Mouse (Mus musculus) brown adipose tissue, adult 24 weeks (tissue): ENCODE measurements around the gene Cyfip1. TPM values are rescaled to one million over a fixed set of nuclear protein-coding genes. Genes with fewer than 3 reads are reported as not detected.

ENCODE experiments used
- H3K27ac ChIP-seq: fragments of 200-500 bp; replicated peaks from 2 replicates; pipeline ENCODE4 v1.5.1; 2012; ENCODE audit warnings: low read depth, mild to moderate bottlenecking, low read length
- H3K4me1 ChIP-seq: fragments of 200-500 bp; 2 replicates; pipeline ENCODE4 v1.6.1; 2012; ENCODE audit warnings: low read length, mixed read lengths; ENCODE audit not compliant: control insufficient read depth, insufficient read depth, insufficient read length
- H3K4me3 ChIP-seq: fragments of 200-500 bp; 2 replicates; pipeline ENCODE4 v1.5.1; 2012; ENCODE audit warnings: low read depth, mild to moderate bottlenecking, low read length, moderate library complexity; ENCODE audit not compliant: insufficient read depth
- polyA plus RNA-seq: library from polyadenylated mRNA; stranded (reverse); fragments of >200 nt; gene quantifications from 2 replicates; pipeline ENCODE4 v1.2.4, GENCODE M21; 2012; ENCODE audit not compliant: missing spikeins, insufficient read depth, insufficient read length

The Cyfip1 gene
- 22.5 and 28.6 TPM in 2 replicates for polyA plus RNA-seq

DNA sequence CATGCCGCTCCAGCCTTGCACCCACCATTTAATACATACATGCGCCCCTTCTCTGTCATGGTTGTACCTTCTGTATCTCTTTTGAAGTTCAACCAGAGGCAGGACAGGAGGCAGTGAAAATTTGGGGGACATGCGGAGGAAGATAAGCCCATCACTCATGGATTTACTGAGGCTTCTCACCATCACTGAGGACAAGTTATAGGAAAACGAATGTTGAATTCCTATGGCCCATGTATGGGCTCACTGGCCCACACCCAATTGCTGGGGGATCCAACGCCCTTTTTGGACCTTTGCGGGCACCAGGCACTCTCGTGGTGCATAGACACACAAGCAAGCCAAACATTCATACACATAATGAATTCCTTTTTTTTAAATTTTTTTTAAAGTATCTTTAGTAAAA, at the start of gene Cyfip1:
TSS of gene Cyfip1 (plus strand) at position 301 of the 400 bp plus-strand sequence.
- H3K4me3 ChIP-seq = peak within 1 kb of the TSS; percentile 97
- H3K27ac ChIP-seq = peak within 1 kb of the TSS; percentile 90
- H3K4me1 ChIP-seq = peaks cover 3% of the 10 kb centered on the region; the same call in 1 of the 2 replicates

DNA sequence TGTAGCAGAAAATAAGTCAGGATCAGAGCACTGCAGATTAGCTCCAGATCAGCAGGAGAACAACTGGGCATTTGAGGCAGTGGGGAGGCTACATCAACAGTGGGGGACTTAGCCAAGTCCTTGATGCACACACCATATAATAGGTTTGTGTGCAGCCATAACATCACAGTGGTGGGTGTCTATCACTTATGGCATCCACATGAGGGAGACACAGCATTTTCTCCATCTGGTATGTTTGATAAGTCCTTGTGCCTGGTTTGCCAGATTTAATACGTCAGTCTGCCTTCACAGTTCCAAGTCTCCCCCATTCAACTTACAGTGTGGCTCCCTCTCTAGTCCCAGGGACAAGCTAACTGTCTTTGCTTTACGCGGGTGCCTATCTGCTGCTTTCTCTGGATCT, 49.3 kb upstream of the Cyfip1 start:
- Histone ChIP-seq H3K27ac (no peak overlapping the region), H3K4me3 (no peak overlapping the region), H3K4me1 (no peaks in the 10 kb centered on the region; the same call in 1 of the 2 replicates)

- H3K4me3 ChIP-seq = peak overlapping the region; percentile 75
- H3K27ac ChIP-seq = no peak overlapping the region
- H3K4me1 ChIP-seq = no peaks in the 10 kb centered on the region; the same call in 1 of the 2 replicates
Observed at GRCm38 (mm10) chr7:55793236-55793951, 48.2 kb upstream of the Cyfip1 start.

GRCm38 (mm10) chr7:55793952-55794603, 47.5 kb upstream of the Cyfip1 start, which contains the start of gene Tubgcp5:
Tubgcp5 (plus strand) TSS chr7:55794154.
- H3K27ac ChIP-seq = no peak within 1 kb of the TSS
- H3K4me1 ChIP-seq = no peaks in the 10 kb centered on the region; the same call in 1 of the 2 replicates
- peak within 1 kb of the TSS; percentile 75 for H3K4me3 ChIP-seq

DNA sequence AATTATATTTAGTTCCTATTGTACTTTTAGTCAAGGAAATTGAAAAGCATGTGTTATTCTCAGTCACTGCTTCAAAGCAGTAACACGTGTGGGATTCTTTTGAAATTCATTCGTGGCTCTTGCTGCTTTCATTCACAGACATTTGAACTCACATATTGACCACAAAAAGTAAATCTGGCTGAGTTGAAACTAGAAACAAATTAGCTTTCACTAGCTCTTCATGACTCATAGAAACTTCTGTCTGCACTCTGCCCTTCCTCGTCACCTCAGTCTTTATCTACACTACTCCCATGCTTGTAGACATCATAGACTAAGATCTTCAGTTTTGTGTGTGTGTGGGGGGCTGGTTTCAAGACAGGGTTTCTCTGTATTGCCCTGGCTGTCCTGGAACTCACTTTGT, 41.6 kb upstream of the Cyfip1 start:
- Histone ChIP-seq H3K4me3 (no peak overlapping the region), H3K27ac (no peak overlapping the region), H3K4me1 (no peaks in the 10 kb centered on the region; the same call in 1 of the 2 replicates)

GRCm38 (mm10) chr7:55809967-55810366, 31.6 kb upstream of the Cyfip1 start:
- H3K4me3 ChIP-seq = no peak overlapping the region
- H3K4me1 ChIP-seq = no peaks in the 10 kb centered on the region
- no peak overlapping the region for H3K27ac ChIP-seq

DNA sequence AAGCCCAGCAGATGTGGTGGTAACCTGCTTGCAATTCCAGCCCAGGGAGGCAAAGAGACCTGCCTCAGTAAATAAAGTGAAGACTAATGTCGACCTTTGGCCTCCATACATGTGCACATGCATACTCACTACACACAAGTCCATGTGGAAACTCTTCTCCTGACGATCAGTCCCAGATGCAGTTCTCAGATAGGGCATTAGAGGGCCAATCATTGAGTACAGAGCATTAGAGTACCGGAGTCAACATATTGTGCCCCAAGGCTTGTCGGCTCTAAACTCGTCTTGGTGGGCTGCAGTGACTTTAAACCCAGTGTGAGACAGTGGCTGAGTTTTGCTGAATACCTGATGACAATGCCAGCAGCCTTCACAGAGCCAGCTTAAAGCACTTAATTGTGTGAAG, 17.1 kb upstream of the Cyfip1 start:
- Histone ChIP-seq H3K27ac (no peak overlapping the region), H3K4me1 (no peaks in the 10 kb centered on the region), H3K4me3 (no peak overlapping the region)

GRCm38 (mm10) chr7:55827551-55827950, 14.0 kb upstream of the Cyfip1 start:
- H3K27ac ChIP-seq = no peak overlapping the region
- H3K4me3 ChIP-seq = no peak overlapping the region
- no peaks in the 10 kb centered on the region for H3K4me1 ChIP-seq

DNA sequence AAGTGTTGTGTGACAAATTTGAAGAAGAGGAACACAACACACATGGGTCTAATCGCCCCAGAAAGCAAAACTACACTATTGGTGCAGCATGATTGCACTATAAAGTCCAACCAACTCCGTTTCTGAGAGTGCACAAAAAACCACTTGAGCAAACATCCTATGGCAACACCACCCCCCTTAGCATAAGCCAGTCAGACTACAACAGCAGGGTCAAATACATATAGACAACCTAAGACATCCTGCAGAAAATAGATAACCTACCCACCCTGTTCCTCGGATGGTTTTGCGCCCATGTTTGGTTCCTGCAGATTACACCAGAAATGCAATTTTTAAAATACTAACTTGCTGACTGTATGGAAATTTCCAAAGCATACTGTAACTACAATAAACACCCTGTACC, 4.7 kb upstream of the Cyfip1 start:
- Histone ChIP-seq H3K27ac (no peak overlapping the region), H3K4me1 (no peaks in the 10 kb centered on the region), H3K4me3 (no peak overlapping the region)

DNA sequence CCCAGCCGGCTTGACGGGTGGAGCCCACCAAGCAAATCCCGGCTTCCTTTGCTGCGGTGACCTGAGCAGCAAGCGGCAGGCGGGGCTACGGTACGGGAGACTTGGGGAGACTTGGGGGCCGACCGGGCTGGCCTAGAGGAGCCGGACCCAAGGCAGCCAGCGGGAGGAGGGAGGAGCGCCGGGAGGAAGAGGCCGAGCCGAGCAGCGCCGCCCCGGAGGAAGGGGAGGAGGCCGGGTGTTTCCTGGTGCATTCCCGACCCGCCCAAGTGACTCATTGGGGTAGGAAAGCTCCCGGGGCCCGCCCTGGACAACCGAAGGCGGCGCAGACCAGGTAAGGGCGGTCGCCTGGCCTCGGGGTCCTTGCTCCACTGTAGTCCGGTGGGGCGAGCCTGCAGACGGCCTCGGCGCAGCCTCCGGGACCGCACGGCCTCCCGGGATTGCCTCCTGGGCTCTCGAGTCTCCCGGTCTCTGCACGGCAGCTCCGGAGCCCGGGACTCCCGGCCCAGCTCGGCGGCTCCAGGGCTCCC, 495 bp downstream of the Cyfip1 start:
- Histone ChIP-seq H3K4me1 (peaks cover 7% of the 10 kb centered on the region; the same call in 1 of the 2 replicates), H3K4me3 (peak overlapping the region; percentile 97), H3K27ac (peak overlapping the region; percentile 90)

- Histone ChIP-seq H3K4me1 (peaks cover 7% of the 10 kb centered on the region; the same call in 1 of the 2 replicates), H3K27ac (peak overlapping the region; percentile 90), H3K4me3 (peak overlapping the region; percentile 97)
Observed at GRCm38 (mm10) chr7:55842504-55843152, 1.1 kb downstream of the Cyfip1 start.

- no peak overlapping the region for H3K27ac ChIP-seq
- no peak overlapping the region for H3K4me3 ChIP-seq
- peaks cover 12% of the 10 kb centered on the region; the same call in 1 of the 2 replicates for H3K4me1 ChIP-seq
Observed at GRCm38 (mm10) chr7:55846606-55847312, 5.2 kb downstream of the Cyfip1 start.

GRCm38 (mm10) chr7:55849948-55850571, 8.5 kb downstream of the Cyfip1 start:
- Histone ChIP-seq H3K4me1 (peaks cover 23% of the 10 kb centered on the region; the same call in 1 of the 2 replicates), H3K4me3 (no peak overlapping the region), H3K27ac (no peak overlapping the region)

GRCm38 (mm10) chr7:55852787-55853186, 11.2 kb downstream of the Cyfip1 start:
- Histone ChIP-seq H3K4me1 (peaks cover 24% of the 10 kb centered on the region; the same call in 1 of the 2 replicates), H3K4me3 (no peak overlapping the region), H3K27ac (0 out of 2 replicates have a peak overlapping the region, but pooled peaks have one; percentile 1)
